Mouse (Mus musculus) heart, embryonic 11.5 days (tissue): ENCODE results near the gene Ccdc24. TPM values are rescaled to one million over a fixed set of nuclear protein-coding genes. Genes with fewer than 3 reads are reported as not detected.

Experiments used
- ATAC-seq: fragments of 200-750 bp; cut with Nextera tagmentation; replicated peaks from 2 replicates; pipeline ENCODE4 v1.8.0; 2017; ENCODE audit warnings: moderate library complexity; ENCODE audit not compliant: insufficient number of reproducible peaks, low FRiP score, low TSS enrichment
- H3K27ac ChIP-seq: fragments of 300-500 bp; sonication (generic); 2 replicates; pipeline ENCODE4 v1.5.1; 2014; ENCODE audit warnings: mild to moderate bottlenecking, low read depth, low read length
- H3K27me3 ChIP-seq: fragments of 300-500 bp; sonication (generic); 2 replicates; pipeline ENCODE4 v1.6.1; 2014; ENCODE audit warnings: mild to moderate bottlenecking, low read length, mixed read lengths; ENCODE audit not compliant: control insufficient read depth, insufficient read depth
- H3K36me3 ChIP-seq: fragments of 300-500 bp; sonication (generic); 2 replicates; pipeline ENCODE4 v1.6.1; 2014; ENCODE audit warnings: mild to moderate bottlenecking, low read length, moderate library complexity, mixed read lengths; ENCODE audit not compliant: control insufficient read depth, insufficient read depth
- H3K4me1 ChIP-seq: fragments of 300-500 bp; sonication (generic); 2 replicates; pipeline ENCODE4 v1.6.1; 2014; ENCODE audit warnings: low read length; ENCODE audit not compliant: control insufficient read depth, insufficient read depth
- H3K4me2 ChIP-seq: fragments of 300-500 bp; sonication (generic); 2 replicates; pipeline ENCODE4 v1.6.1; 2014; ENCODE audit warnings: mild to moderate bottlenecking, moderate library complexity
- H3K4me3 ChIP-seq: fragments of 300-500 bp; sonication (generic); 2 replicates; pipeline ENCODE4 v1.5.1; 2014; ENCODE audit warnings: low read depth, low read length
- H3K9ac ChIP-seq: fragments of 300-500 bp; sonication (generic); 2 replicates; pipeline ENCODE4 v1.6.1; 2014; ENCODE audit warnings: mild to moderate bottlenecking, low read depth, low read length, moderate library complexity
- H3K9me3 ChIP-seq: fragments of 300-500 bp; sonication (generic); replicated peaks from 2 replicates; pipeline ENCODE4 v1.6.1; 2016; ENCODE audit warnings: low read length; ENCODE audit not compliant: control insufficient read depth
- WGBS: fragments of 180-500 bp; shearing (Covaris S2); extraction: QIAGEN DNeasy Blood & Tissue Kit; methylation state at CpG from one replicate; pipeline ENCODE4 v1.1.7; 2014; ENCODE audit not compliant: insufficient replicate concordance; 5-methylcytosine and 5-hydroxymethylcytosine counted together
- polyA plus RNA-seq: library from polyadenylated mRNA; unstranded; fragments of >200 nt; fragmentation: Nextera tagmentation; extraction: Ambion mirVana; gene quantifications from 2 replicates; pipeline ENCODE4 v1.2.1, GENCODE M21; 2014

Gene Ccdc24
- polyA plus RNA-seq, 1 experiment from 2014 or later = 0.56 TPM

GRCm38 (mm10) chr4:117836204-117836767, 36.1 kb downstream of the Ccdc24 start:
- peak overlapping the region; percentile 82 for H3K9ac ChIP-seq

GRCm38 (mm10) chr4:117835531-117836111, 36.7 kb downstream of the Ccdc24 start:
- Histone ChIP-seq H3K27ac (peak overlapping the region; percentile 92), H3K4me1 (peaks cover 3% of the 10 kb centered on the region; the same call in 1 of the 2 replicates), H3K9me3 (no peaks in the 10 kb centered on the region), H3K36me3 (no peaks in the 10 kb centered on the region), H3K9ac (peak overlapping the region; percentile 82), H3K27me3 (peaks cover 3% of the 10 kb centered on the region), H3K4me3 (peak overlapping the region; percentile 76), H3K4me2 (peak overlapping the region; percentile 96)
- WGBS = under 1% methylated on average over 60 of the region's 60 CpGs
- ATAC-seq = peak; percentile 47

More at GRCm38 (mm10) chr4:117836204-117836767, 36.1 kb downstream of the Ccdc24 start:
- H3K4me3 ChIP-seq = peak overlapping the region; percentile 76
- H3K36me3 ChIP-seq = no peaks in the 10 kb centered on the region
- ATAC-seq = peak; percentile 87
- under 1% methylated on average over 44 of the region's 48 CpGs for WGBS
- H3K27ac ChIP-seq = peak overlapping the region; percentile 92
- peaks cover 3% of the 10 kb centered on the region; the same call in 1 of the 2 replicates for H3K27me3 ChIP-seq
- peak overlapping the region; percentile 96 for H3K4me2 ChIP-seq
- peaks cover 3% of the 10 kb centered on the region; the same call in 1 of the 2 replicates for H3K4me1 ChIP-seq
- H3K9me3 ChIP-seq = no peaks in the 10 kb centered on the region

- under 1% methylated on average over 36 of the region's 36 CpGs for WGBS
- H3K27ac ChIP-seq = peak overlapping the region; percentile 92
- ATAC-seq = peak; percentile 57
- H3K9me3 ChIP-seq = no peaks in the 10 kb centered on the region
- no peaks in the 10 kb centered on the region for H3K36me3 ChIP-seq
- peak overlapping the region; percentile 76 for H3K4me3 ChIP-seq
- H3K27me3 ChIP-seq = peaks cover 3% of the 10 kb centered on the region
- peak overlapping the region; percentile 82 for H3K9ac ChIP-seq
- peaks cover 8% of the 10 kb centered on the region for H3K4me1 ChIP-seq
- peak overlapping the region; percentile 96 for H3K4me2 ChIP-seq
These were observed 37.4 kb downstream of the Ccdc24 start for GRCm38 (mm10) chr4:117834845-117835530.

- WGBS = 24% methylated on average over 3 of the region's 3 CpGs
- Histone ChIP-seq H3K4me3 (peak within 1 kb of the TSS; percentile 76), H3K4me2 (peak within 1 kb of the TSS; percentile 96), H3K4me1 (peaks cover 12% of the 10 kb centered on the region), H3K9ac (peak within 1 kb of the TSS; percentile 82), H3K27me3 (peaks cover 3% of the 10 kb centered on the region), H3K36me3 (no peaks in the 10 kb centered on the region), H3K9me3 (no peaks in the 10 kb centered on the region), H3K27ac (peak within 1 kb of the TSS; percentile 92)
- no peak for ATAC-seq
These were observed 37.9 kb downstream of the Ccdc24 start, which contains the start of gene Slc6a9 for GRCm38 (mm10) chr4:117834457-117834844. TSS of gene Slc6a9 (plus strand) at chr4:117834506.

GRCm38 (mm10) chr4:117831920-117832691, 40.3 kb downstream of the Ccdc24 start:
- WGBS = 68% methylated on average over 9 of the region's 9 CpGs
- ATAC-seq = peak; percentile 47
- H3K4me1 ChIP-seq = peaks cover 12% of the 10 kb centered on the region
- no peaks in the 10 kb centered on the region for H3K36me3 ChIP-seq
- H3K9me3 ChIP-seq = no peaks in the 10 kb centered on the region
- H3K4me2 ChIP-seq = peak overlapping the region; percentile 43
- peak overlapping the region; percentile 49; the same call in 1 of the 2 replicates for H3K9ac ChIP-seq
- peak overlapping the region; percentile 81 for H3K27ac ChIP-seq
- H3K4me3 ChIP-seq = no peak overlapping the region
- peaks cover 3% of the 10 kb centered on the region for H3K27me3 ChIP-seq

GRCm38 (mm10) chr4:117831499-117831898, 40.9 kb downstream of the Ccdc24 start:
- H3K27me3 ChIP-seq = peaks cover 3% of the 10 kb centered on the region
- peaks cover 12% of the 10 kb centered on the region for H3K4me1 ChIP-seq
- peak overlapping the region; percentile 81 for H3K27ac ChIP-seq
- peak overlapping the region; percentile 43 for H3K4me2 ChIP-seq
- WGBS = 64% methylated on average over 2 of the region's 2 CpGs
- no peaks in the 10 kb centered on the region for H3K36me3 ChIP-seq
- no peaks in the 10 kb centered on the region for H3K9me3 ChIP-seq
- peak overlapping the region; percentile 49; the same call in 1 of the 2 replicates for H3K9ac ChIP-seq
- ATAC-seq = no peak
- H3K4me3 ChIP-seq = no peak overlapping the region

GRCm38 (mm10) chr4:117830801-117831200, 41.6 kb downstream of the Ccdc24 start:
- H3K36me3 ChIP-seq = no peaks in the 10 kb centered on the region
- H3K9me3 ChIP-seq = no peaks in the 10 kb centered on the region
- H3K27ac ChIP-seq = peak overlapping the region; percentile 81; the same call in 1 of the 2 replicates
- peaks cover 3% of the 10 kb centered on the region for H3K27me3 ChIP-seq
- peaks cover 12% of the 10 kb centered on the region for H3K4me1 ChIP-seq
- WGBS = 85% methylated on average over 9 of the region's 9 CpGs
- no peak for ATAC-seq
- H3K4me2 ChIP-seq = peak overlapping the region; percentile 55
- no peak overlapping the region for H3K4me3 ChIP-seq
- peak overlapping the region; percentile 12; the same call in 1 of the 2 replicates for H3K9ac ChIP-seq

- Histone ChIP-seq H3K4me3 (0 out of 2 replicates have a peak overlapping the region, but pooled peaks have one; percentile 20), H3K4me2 (peak overlapping the region; percentile 55), H3K27ac (peak overlapping the region; percentile 81), H3K9me3 (no peaks in the 10 kb centered on the region), H3K9ac (peak overlapping the region; percentile 12; the same call in 1 of the 2 replicates), H3K4me1 (peaks cover 12% of the 10 kb centered on the region), H3K36me3 (no peaks in the 10 kb centered on the region), H3K27me3 (peaks cover 3% of the 10 kb centered on the region)
- WGBS = 4% methylated on average over 5 of the region's 5 CpGs
- peak; percentile 89 for ATAC-seq
These were observed 42.2 kb downstream of the Ccdc24 start for GRCm38 (mm10) chr4:117830124-117830551.
